Mouse (Mus musculus) ES-Bruce4 (cell line): ENCODE measurements around the gene Cldn34b4.

Experiments used
- CTCF ChIP-seq: IDR thresholded peaks from one replicate; pipeline ENCODE4 v1.8.1; 2011; ENCODE audit warnings: low read depth, low read length
- EP300 ChIP-seq: IDR thresholded peaks from 2 replicates; pipeline ENCODE4 v1.6.1; 2011; ENCODE audit warnings: low read depth, low read length; ENCODE audit not compliant: insufficient read depth
- POLR2A ChIP-seq: IDR thresholded peaks from one replicate; pipeline ENCODE4 v1.8.1; 2011; ENCODE audit warnings: low read length; ENCODE audit not compliant: insufficient read depth

GRCm38 (mm10) chrX:76393050-76393449 lies at the start of gene Cldn34b4:
- no peak for TF ChIP-seq POLR2A
- no peak for TF ChIP-seq CTCF
- no peak for TF ChIP-seq EP300
